Mouse (Mus musculus) megakaryocyte, embryonic 14.5 days (primary cell): ENCODE measurements around the gene Copg2.

Experiments used
- FLI1 ChIP-seq: IDR thresholded peaks from 2 replicates; pipeline ENCODE4 v1.6.1; 2012; ENCODE audit warnings: low read length, inconsistent platforms, mixed read lengths
- GATA1 ChIP-seq: IDR thresholded peaks from 3 replicates; pipeline ENCODE4 v1.6.1; 2012; ENCODE audit warnings: mixed read lengths, low read length, inconsistent platforms, borderline replicate concordance

DNA sequence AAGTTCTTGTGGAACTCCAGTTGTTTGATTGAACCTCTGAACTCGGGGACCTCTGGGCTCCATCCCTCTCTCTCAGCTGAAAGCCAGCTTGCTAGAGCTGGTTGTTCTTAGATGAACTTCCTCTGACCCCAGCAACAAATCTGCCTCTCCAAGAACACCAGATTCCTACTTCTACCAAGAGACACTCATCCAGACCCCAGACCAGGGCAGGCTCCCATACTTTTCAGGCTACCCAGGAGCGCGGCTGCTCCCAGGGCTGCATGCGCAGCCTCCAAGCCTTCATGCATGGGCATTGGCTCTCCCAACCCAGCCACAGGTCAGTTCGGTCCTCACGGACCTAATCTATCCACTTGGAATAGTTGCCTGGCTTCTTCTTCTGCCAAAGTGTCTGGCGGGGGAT, 173.3 kb downstream of the Copg2 start, which contains the start of gene Mest:
- TF ChIP-seq GATA1 (no peak), FLI1 (no peak)
